Mouse (Mus musculus): ENCODE measurements around the gene Hsd17b13. TPM values are rescaled to one million over a fixed set of nuclear protein-coding genes. Genes with fewer than 3 reads are reported as not detected.
A peak's percentile ranks its signal among the peaks of the same experiment; 100 is the strongest.
"Not testable (repeated sequence)": the region's sequence is repeated elsewhere in the genome, so short reads cannot be mapped to it uniquely, and the experiment has no call there.

Gene Hsd17b13
- not detected for polyA plus RNA-seq (2021)

GRCm38 (mm10) chr5:103977297-103977696 lies at the start of gene Hsd17b13:
TSS of gene Hsd17b13 (minus strand) at chr5:103977410.
- no peak for ATAC-seq
- TF ChIP-seq CTCF (IDR thresholded peaks at IDR 0.05), result no peak
- peaks cover 4% of the 10 kb centered on the region for H3K27me3 ChIP-seq

GRCm38 (mm10) chr5:104025245-104025854 lies 48.1 kb upstream of the Hsd17b13 start:
- in situ Hi-C loops (cut with MboI; ENCODE audit: low pct_unique_long_range_greater_than_20kb), result no loop called here
- no peak for DNase-seq (ENCODE audit: low read depth, low spot score)
- ATAC-seq, result no peak
- CTCF ChIA-PET, result no interaction called here
- peaks cover 28% of the 10 kb centered on the region for H3K27me3 ChIP-seq
- POLR2A ChIA-PET, result no interaction called here
- TF ChIP-seq CTCF (IDR thresholded peaks at IDR 0.05), result no peak

More at GRCm38 (mm10) chr5:103977297-103977696, at the start of gene Hsd17b13:
- in situ Hi-C loops (cut with MboI; ENCODE audit: low pct_unique_long_range_greater_than_20kb), result no loop called here
- ChIA-PET CTCF (interaction anchor here (1.4 kb wide), 1 partner anchor 18 kb away, joined by 4 read pairs; no protein-coding TSS in a partner anchor), POLR2A (no interaction called here)
- DNase-seq (ENCODE audit: low read depth, low spot score), result no peak

GRCm38 (mm10) chr5:104024762-104025161 lies 47.6 kb upstream of the Hsd17b13 start:
- ChIA-PET CTCF (no interaction called here), POLR2A (no interaction called here)
- in situ Hi-C loops (cut with MboI; ENCODE audit: low pct_unique_long_range_greater_than_20kb), result no loop called here
- TF ChIP-seq CTCF (IDR thresholded peaks at IDR 0.05), result no peak
- H3K27me3 ChIP-seq, result peaks cover 24% of the 10 kb centered on the region
- DNase-seq (ENCODE audit: low read depth, low spot score) (no peak), ATAC-seq (no peak)

- DNase-seq (ENCODE audit: low read depth, low spot score); POLR2A ChIA-PET; in situ Hi-C loops (cut with MboI; ENCODE audit: low pct_unique_long_range_greater_than_20kb); ATAC-seq: not testable (repeated sequence)
- peaks cover 19% of the 10 kb centered on the region for H3K27me3 ChIP-seq
- CTCF ChIA-PET, result interaction anchor here (0.7 to 1.1 kb wide), 2 partner anchors 13 to 24 kb away, joined by 3 read pairs; no protein-coding TSS in a partner anchor
Measured at GRCm38 (mm10) chr5:104024193-104024592, 47.0 kb upstream of the Hsd17b13 start.

GRCm38 (mm10) chr5:104023289-104024020 lies 46.2 kb upstream of the Hsd17b13 start:
- POLR2A ChIA-PET, result no interaction called here
- H3K27me3 ChIP-seq, result peaks cover 17% of the 10 kb centered on the region
- in situ Hi-C loops (cut with MboI; ENCODE audit: low pct_unique_long_range_greater_than_20kb), result no loop called here
- DNase-seq (ENCODE audit: low read depth, low spot score), result no peak
- no peak for ATAC-seq
- TF ChIP-seq CTCF (IDR thresholded peaks at IDR 0.05), result no peak
- CTCF ChIA-PET, result interaction anchor here (0.7 to 2.8 kb wide), 7 partner anchors 9 to 133 kb away, joined by 3 to 12 read pairs (median 3); no protein-coding TSS in a partner anchor

- no peak for TF ChIP-seq CTCF (IDR thresholded peaks at IDR 0.05)
- POLR2A ChIA-PET, result no interaction called here
- in situ Hi-C loops (cut with MboI; ENCODE audit: low pct_unique_long_range_greater_than_20kb), result no loop called here
- CTCF ChIA-PET, result interaction anchor here (1.0 to 2.8 kb wide), 4 partner anchors 10 to 24 kb away, joined by 3 to 12 read pairs (median 4); no protein-coding TSS in a partner anchor
- DNase-seq (ENCODE audit: low read depth, low spot score) (no peak), ATAC-seq (no peak)
- H3K27me3 ChIP-seq, result peaks cover 12% of the 10 kb centered on the region
Measured at GRCm38 (mm10) chr5:104022558-104022957, 45.3 kb upstream of the Hsd17b13 start.

GRCm38 (mm10) chr5:104021597-104022378 lies 44.6 kb upstream of the Hsd17b13 start, which contains the start of gene Hsd17b11:
TSS of gene Hsd17b11 (minus strand) at chr5:104021919.
- ChIA-PET POLR2A (interaction anchor here (0.5 kb wide), 1 partner anchor 361 kb away, joined by 3 read pairs; no protein-coding TSS in a partner anchor), CTCF (interaction anchor here (0.9 to 2.8 kb wide), 7 partner anchors 11 to 39 kb away, joined by 3 to 12 read pairs (median 4); no protein-coding TSS in a partner anchor)
- H3K27me3 ChIP-seq, result peaks cover 11% of the 10 kb centered on the region
- ATAC-seq (peak; percentile 88), DNase-seq (ENCODE audit: low read depth, low spot score) (no peak)
- in situ Hi-C loops (cut with MboI; ENCODE audit: low pct_unique_long_range_greater_than_20kb), result no loop called here
- no peak for TF ChIP-seq CTCF (IDR thresholded peaks at IDR 0.05)

GRCm38 (mm10) chr5:104011419-104011818 lies 34.2 kb upstream of the Hsd17b13 start:
- DNase-seq (ENCODE audit: low read depth, low spot score) (no peak), ATAC-seq (no peak)
- H3K27me3 ChIP-seq, result no peaks in the 10 kb centered on the region
- in situ Hi-C loops (cut with MboI; ENCODE audit: low pct_unique_long_range_greater_than_20kb), result no loop called here
- ChIA-PET POLR2A (interaction anchor here (0.7 kb wide), 1 partner anchor 19 kb away, joined by 3 read pairs; no protein-coding TSS in a partner anchor), CTCF (interaction anchor here (1.0 to 3.7 kb wide), 3 partner anchors 11 to 63 kb away, joined by 3 to 20 read pairs (median 3); no protein-coding TSS in a partner anchor)
- no peak for TF ChIP-seq CTCF (IDR thresholded peaks at IDR 0.05)

GRCm38 (mm10) chr5:104010261-104010660 lies 33.1 kb upstream of the Hsd17b13 start:
- DNase-seq (ENCODE audit: low read depth, low spot score) (no peak), ATAC-seq (no peak)
- in situ Hi-C loops (cut with MboI; ENCODE audit: low pct_unique_long_range_greater_than_20kb), result no loop called here
- ChIA-PET POLR2A (no interaction called here), CTCF (interaction anchor here (1.0 to 3.7 kb wide), 2 partner anchors 10 to 64 kb away, joined by 3 to 20 read pairs; no protein-coding TSS in a partner anchor)
- TF ChIP-seq CTCF (IDR thresholded peaks at IDR 0.05), result no peak
- no peaks in the 10 kb centered on the region for H3K27me3 ChIP-seq

- in situ Hi-C loops (cut with MboI; ENCODE audit: low pct_unique_long_range_greater_than_20kb), result loop anchor here (5.0 kb wide), 2 partner anchors 33 to 328 kb away; no protein-coding TSS in a partner anchor
- no peak for TF ChIP-seq CTCF (IDR thresholded peaks at IDR 0.05)
- ATAC-seq (no peak), DNase-seq (ENCODE audit: low read depth, low spot score) (no peak)
- ChIA-PET POLR2A (no interaction called here), CTCF (interaction anchor here (0.8 to 3.7 kb wide), 3 partner anchors 9 to 30 kb away, joined by 3 to 20 read pairs (median 4); partner anchors contain the start of gene Hsd17b11)
- no peaks in the 10 kb centered on the region for H3K27me3 ChIP-seq
Measured at GRCm38 (mm10) chr5:104009421-104009820, 32.2 kb upstream of the Hsd17b13 start.

Measured in Patski (cell line).